Mouse (Mus musculus): ENCODE measurements around the gene Papolb. TPM values are rescaled to one million over a fixed set of nuclear protein-coding genes. Genes with fewer than 3 reads are reported as not detected.

The Papolb gene
- total and polyA plus RNA-seq, 3 experiments, result not detected

DNA sequence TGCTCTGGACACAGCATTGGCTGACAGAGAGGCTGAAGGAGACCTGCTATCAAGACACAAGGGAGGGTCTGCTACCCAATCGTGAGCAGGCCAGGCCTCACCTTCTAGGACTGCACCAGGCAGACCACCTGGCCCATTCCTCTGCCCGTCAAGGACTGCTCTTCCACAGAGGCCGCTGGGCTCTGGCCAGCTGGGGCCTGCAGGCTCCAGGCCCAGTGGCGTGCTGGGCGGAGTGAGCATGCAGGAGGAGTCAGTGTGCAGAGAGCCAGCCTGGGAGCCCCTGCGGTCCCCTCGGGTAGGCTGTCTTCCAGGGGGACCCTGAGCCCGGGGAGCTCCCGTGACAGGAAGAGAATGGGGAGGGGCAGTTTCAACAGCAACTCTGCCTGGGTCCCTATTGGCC is 43.2 kb downstream of the Papolb start:
- TF ChIP-seq EP300 (IDR thresholded peaks at IDR 0.05; ENCODE audit: low read depth in 1 of 2, low read length in 2 of 2), result no peak
- TF ChIP-seq GABPA (IDR thresholded peaks at IDR 0.05; ENCODE audit: low read depth, low read length), result no peak
- TF ChIP-seq MEF2A (IDR thresholded peaks at IDR 0.05; ENCODE audit: extremely low read depth, insufficient replicate concordance, low read depth, low read length, poor library complexity, severe bottlenecking), result no peak
- TF ChIP-seq CHD2 (IDR thresholded peaks at IDR 0.05; ENCODE audit: low read length), result no peak
- TF ChIP-seq MYB (IDR thresholded peaks at IDR 0.05; ENCODE audit: low read depth, low read length), result no peak
- TF ChIP-seq USF1 (IDR thresholded peaks at IDR 0.05; ENCODE audit: low read depth, low read length), result no peak
- no peak for TF ChIP-seq SIN3A (IDR thresholded peaks at IDR 0.05; ENCODE audit: low read length)
- no peak for TF ChIP-seq MAX (IDR thresholded peaks at IDR 0.05; ENCODE audit: low read length)
- TF ChIP-seq BHLHE40 (IDR thresholded peaks at IDR 0.05; ENCODE audit: borderline replicate concordance, low read depth, low read length), result no peak
- TF ChIP-seq ELF1 (IDR thresholded peaks at IDR 0.05; ENCODE audit: low read depth, low read length), result no peak
- no peak for TF ChIP-seq ZKSCAN1 (IDR thresholded peaks at IDR 0.05; ENCODE audit: low read depth, low read length)
- H3K4me3 ChIP-seq (ENCODE audit: control insufficient read depth in 1 of 2, insufficient read depth in 1 of 2, low read depth in 2 of 2, low read length in 2 of 2), result no peak overlapping the region
- H3K9me3 ChIP-seq (replicated peaks; ENCODE audit: insufficient read depth, low read length), result no peaks in the 10 kb centered on the region
- DNase-seq (ENCODE audit: low read depth, low spot score), result no peak
- H3K27me3 ChIP-seq (ENCODE audit: control insufficient read depth in 1 of 2, insufficient read depth in 2 of 2, low read length in 2 of 2), result no peaks in the 10 kb centered on the region
- H3K27ac ChIP-seq (ENCODE audit: control insufficient read depth, low read depth, low read length), result no peak overlapping the region
- H3K4me1 ChIP-seq (ENCODE audit: control insufficient read depth in 1 of 2, insufficient read depth in 2 of 2, low read length in 2 of 2), result no peaks in the 10 kb centered on the region
- no peaks in the 10 kb centered on the region for H3K36me3 ChIP-seq (ENCODE audit: control insufficient read depth in 1 of 2, insufficient read depth in 2 of 2, low read length in 2 of 2)
- no peak overlapping the region for H3K9ac ChIP-seq (ENCODE audit: control insufficient read depth, low read depth, low read length, poor library complexity, severe bottlenecking)
- no peaks in the 10 kb centered on the region for H3K79me2 ChIP-seq (ENCODE audit: control insufficient read depth, insufficient read depth, low read length, poor library complexity)

DNA sequence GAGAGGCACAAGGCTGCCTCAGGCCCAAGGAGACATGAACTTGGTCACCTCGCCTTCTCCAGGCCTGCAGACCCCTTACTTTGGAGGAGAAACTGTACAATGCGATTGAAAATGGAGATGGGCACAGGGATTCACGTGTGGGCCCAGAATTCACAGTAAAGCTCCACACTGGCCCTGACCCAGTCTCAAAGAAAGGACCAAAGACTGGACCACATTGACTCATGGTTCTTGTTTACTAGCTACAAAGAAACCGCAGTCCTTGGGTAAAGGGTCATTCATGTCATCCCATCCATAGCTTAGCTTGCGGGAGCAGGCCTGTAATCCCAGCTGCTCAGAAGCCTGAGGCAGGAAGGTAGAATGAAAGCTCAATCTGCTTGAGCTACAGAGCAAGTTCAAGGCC is 46.3 kb downstream of the Papolb start:
- DNase-seq (ENCODE audit: low read depth, low spot score), result no peak
- no peak overlapping the region for H3K27ac ChIP-seq (ENCODE audit: control insufficient read depth, low read depth, low read length)
- TF ChIP-seq MEF2A (IDR thresholded peaks at IDR 0.05; ENCODE audit: extremely low read depth, insufficient replicate concordance, low read depth, low read length, poor library complexity, severe bottlenecking), result no peak
- TF ChIP-seq MYC (IDR thresholded peaks at IDR 0.05; ENCODE audit: low read depth, low read length), result no peak
- no peak for TF ChIP-seq MYB (IDR thresholded peaks at IDR 0.05; ENCODE audit: low read depth, low read length)
- no peak for TF ChIP-seq ETS1 (IDR thresholded peaks at IDR 0.05; ENCODE audit: low read depth, low read length)

DNA sequence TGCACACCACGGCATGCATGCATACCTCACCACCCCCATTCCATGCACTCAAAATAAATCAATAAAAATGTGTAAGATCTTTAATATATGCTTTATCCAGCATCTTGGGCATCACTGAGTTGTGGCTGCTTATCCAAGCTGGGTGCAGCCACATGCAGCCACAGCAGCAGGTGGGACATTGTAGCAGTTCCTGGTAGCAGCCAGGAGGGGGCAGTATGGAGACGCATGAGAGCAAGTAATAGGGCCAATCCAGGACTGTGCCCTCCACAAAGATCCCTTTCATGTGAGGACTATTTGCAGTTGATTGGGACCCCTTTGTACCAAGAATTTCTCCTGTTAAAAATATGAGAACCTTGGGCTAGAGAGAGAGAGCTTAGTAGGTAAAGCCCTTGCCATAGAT is 47.4 kb downstream of the Papolb start:
- H3K27me3 ChIP-seq (ENCODE audit: control insufficient read depth in 1 of 2, insufficient read depth in 2 of 2, low read length in 2 of 2), result no peaks in the 10 kb centered on the region
- H3K4me3 ChIP-seq (ENCODE audit: control insufficient read depth in 1 of 2, insufficient read depth in 1 of 2, low read depth in 2 of 2, low read length in 2 of 2), result no peak overlapping the region
- peak; percentile 80 for DNase-seq (ENCODE audit: low read depth, low spot score)
- no peak overlapping the region for H3K9ac ChIP-seq (ENCODE audit: control insufficient read depth, low read depth, low read length, poor library complexity, severe bottlenecking)
- no peak overlapping the region for H3K27ac ChIP-seq (ENCODE audit: control insufficient read depth, low read depth, low read length)
- H3K79me2 ChIP-seq (ENCODE audit: control insufficient read depth, insufficient read depth, low read length, poor library complexity), result no peaks in the 10 kb centered on the region
- H3K4me1 ChIP-seq (ENCODE audit: control insufficient read depth in 1 of 2, insufficient read depth in 2 of 2, low read length in 2 of 2), result no peaks in the 10 kb centered on the region
- no peaks in the 10 kb centered on the region for H3K36me3 ChIP-seq (ENCODE audit: control insufficient read depth in 1 of 2, insufficient read depth in 2 of 2, low read length in 2 of 2)
- no peaks in the 10 kb centered on the region for H3K9me3 ChIP-seq (replicated peaks; ENCODE audit: insufficient read depth, low read length)
- no peak for TF ChIP-seq ZNF384 (IDR thresholded peaks at IDR 0.05; ENCODE audit: low read depth, low read length)
- peak; percentile 77 to 94 (median 84) for TF ChIP-seq CTCF (IDR thresholded peaks at IDR 0.05 in 2 of 3, conservative IDR thresholded peaks at IDR 0.05 in 1 of 3; ENCODE audit: control insufficient read depth in 1 of 3, insufficient read depth in 1 of 3, low read depth in 2 of 3, low read length in 3 of 3, poor library complexity in 1 of 3, severe bottlenecking in 1 of 3)
- no peak for TF ChIP-seq MAFK (IDR thresholded peaks at IDR 0.05; ENCODE audit: borderline replicate concordance, low read depth, low read length)
- no peak for TF ChIP-seq BHLHE40 (IDR thresholded peaks at IDR 0.05; ENCODE audit: borderline replicate concordance, low read depth, low read length)
- TF ChIP-seq UBTF (IDR thresholded peaks at IDR 0.05; ENCODE audit: borderline replicate concordance, insufficient read depth, low read depth, low read length), result no peak
- no peak for TF ChIP-seq SIN3A (IDR thresholded peaks at IDR 0.05; ENCODE audit: low read length)
- no peak for TF ChIP-seq KAT2A (conservative IDR thresholded peaks at IDR 0.05; ENCODE audit: low read depth, low read length)
- TF ChIP-seq ZMIZ1 (IDR thresholded peaks at IDR 0.05; ENCODE audit: low read depth, low read length), result no peak
- no peak for TF ChIP-seq MYC (IDR thresholded peaks at IDR 0.05; ENCODE audit: low read depth, low read length)
- TF ChIP-seq USF1 (IDR thresholded peaks at IDR 0.05; ENCODE audit: low read depth, low read length), result no peak
- TF ChIP-seq MEF2A (IDR thresholded peaks at IDR 0.05; ENCODE audit: extremely low read depth, insufficient replicate concordance, low read depth, low read length, poor library complexity, severe bottlenecking), result no peak
- no peak for TF ChIP-seq ETS1 (IDR thresholded peaks at IDR 0.05; ENCODE audit: low read depth, low read length)
- no peak for TF ChIP-seq JUND (IDR thresholded peaks at IDR 0.05; ENCODE audit: low read depth, low read length)
- no peak for TF ChIP-seq USF2 (IDR thresholded peaks at IDR 0.05; ENCODE audit: borderline replicate concordance in 1 of 2, insufficient read depth in 1 of 2, low read depth in 1 of 2, low read length in 2 of 2)
- no peak for TF ChIP-seq NELFE (IDR thresholded peaks at IDR 0.05; ENCODE audit: low read depth, low read length)
- TF ChIP-seq SMC3 (IDR thresholded peaks at IDR 0.05; ENCODE audit: low read depth, low read length), result peak; percentile 52
- no peak for TF ChIP-seq TAL1 (IDR thresholded peaks at IDR 0.05; ENCODE audit: low read length)
- peak; percentile 50 for TF ChIP-seq RAD21 (IDR thresholded peaks at IDR 0.05; ENCODE audit: low read depth, low read length)

More for the DNA sequence above, 46.3 kb downstream of the Papolb start:
- Histone ChIP-seq H3K9me3 (replicated peaks; ENCODE audit: insufficient read depth, low read length) (no peaks in the 10 kb centered on the region), H3K79me2 (ENCODE audit: control insufficient read depth, insufficient read depth, low read length, poor library complexity) (no peaks in the 10 kb centered on the region), H3K9ac (ENCODE audit: control insufficient read depth, low read depth, low read length, poor library complexity, severe bottlenecking) (no peak overlapping the region), H3K36me3 (ENCODE audit: control insufficient read depth in 1 of 2, insufficient read depth in 2 of 2, low read length in 2 of 2) (no peaks in the 10 kb centered on the region), H3K4me3 (ENCODE audit: control insufficient read depth in 1 of 2, insufficient read depth in 1 of 2, low read depth in 2 of 2, low read length in 2 of 2) (no peak overlapping the region), H3K4me1 (ENCODE audit: control insufficient read depth in 1 of 2, insufficient read depth in 2 of 2, low read length in 2 of 2) (no peaks in the 10 kb centered on the region), H3K27me3 (ENCODE audit: control insufficient read depth in 1 of 2, insufficient read depth in 2 of 2, low read length in 2 of 2) (no peaks in the 10 kb centered on the region)
